Mouse (Mus musculus) 3T3-L1 (cell line): Measurements from ENCODE around the gene Rmdn2.

Source experiments
- DNase-seq: peaks from one replicate; pipeline ENCODE4 v3.0.0-alpha.2; 2015; ENCODE audit warnings: low read depth, low spot score

Gene Rmdn2

GRCm38 (mm10) chr17:79705671-79706455 is 94.2 kb downstream of the Rmdn2 start:
- peak; percentile 29 for DNase-seq

DNA sequence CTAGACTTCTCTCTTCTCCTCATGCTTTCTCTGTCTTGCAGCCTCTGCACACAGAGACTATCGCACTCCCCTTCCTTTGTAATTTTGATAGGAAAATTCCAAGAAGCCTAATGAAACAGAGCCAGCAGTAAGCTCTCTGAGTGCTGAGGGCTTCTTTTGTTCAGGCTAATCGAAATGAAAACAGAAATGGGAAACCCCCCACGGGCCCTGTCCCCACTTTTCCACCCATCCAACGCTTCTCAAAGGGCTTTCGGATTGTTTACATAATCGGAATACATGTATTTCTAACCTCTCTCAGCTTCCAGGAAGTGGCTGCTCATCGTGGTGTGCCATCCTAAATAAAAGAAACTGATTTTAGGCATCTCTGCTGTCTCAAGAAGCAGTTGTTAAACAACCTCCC is 96.5 kb downstream of the Rmdn2 start:
- peak; percentile 45 for DNase-seq

DNA sequence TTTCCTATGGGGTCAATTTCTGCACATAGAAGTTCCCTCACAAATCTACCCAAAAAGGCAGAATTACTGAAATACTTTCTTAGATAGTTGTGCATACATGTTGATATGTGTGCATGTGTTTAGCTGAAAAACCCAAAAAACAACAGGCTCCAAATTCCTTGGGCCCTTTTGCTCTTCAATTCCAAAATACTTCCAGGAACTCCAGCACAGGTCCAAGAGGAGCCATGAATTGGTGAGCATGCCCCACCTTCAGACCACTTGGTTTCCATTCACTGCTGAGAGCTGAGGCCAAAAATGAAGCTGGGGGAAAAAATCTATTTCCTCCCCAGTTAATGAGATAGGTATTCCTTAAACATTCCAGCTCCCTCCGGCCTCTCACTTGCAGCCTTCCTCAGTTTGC is 98.1 kb downstream of the Rmdn2 start:
- DNase-seq: peak; percentile 45

- DNase-seq: peak; percentile 81
These were observed 98.7 kb downstream of the Rmdn2 start for GRCm38 (mm10) chr17:79710246-79710842.

- peak; percentile 46 for DNase-seq
These were observed 100.3 kb downstream of the Rmdn2 start for GRCm38 (mm10) chr17:79711944-79712343.

DNA sequence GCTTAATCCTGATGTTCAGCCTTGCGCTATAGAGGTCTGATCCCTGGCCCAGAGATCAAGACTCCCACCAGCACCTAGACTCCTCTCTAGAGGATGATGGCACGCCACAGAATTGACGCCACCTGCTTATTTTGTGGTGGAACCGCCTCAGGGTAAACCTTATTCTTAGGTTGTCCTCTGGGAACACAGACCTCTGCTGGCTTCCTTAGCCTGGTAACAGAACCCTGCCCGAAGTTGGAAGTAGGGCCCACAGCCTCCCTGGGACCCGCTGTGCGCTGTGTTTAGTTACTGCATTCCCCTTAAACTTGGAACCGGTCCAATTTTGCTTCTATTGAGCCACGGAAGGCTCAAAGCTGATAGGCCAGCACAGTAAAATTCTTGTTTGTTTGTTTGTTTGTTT is 100.9 kb downstream of the Rmdn2 start:
- DNase-seq: peak; percentile 82

DNA sequence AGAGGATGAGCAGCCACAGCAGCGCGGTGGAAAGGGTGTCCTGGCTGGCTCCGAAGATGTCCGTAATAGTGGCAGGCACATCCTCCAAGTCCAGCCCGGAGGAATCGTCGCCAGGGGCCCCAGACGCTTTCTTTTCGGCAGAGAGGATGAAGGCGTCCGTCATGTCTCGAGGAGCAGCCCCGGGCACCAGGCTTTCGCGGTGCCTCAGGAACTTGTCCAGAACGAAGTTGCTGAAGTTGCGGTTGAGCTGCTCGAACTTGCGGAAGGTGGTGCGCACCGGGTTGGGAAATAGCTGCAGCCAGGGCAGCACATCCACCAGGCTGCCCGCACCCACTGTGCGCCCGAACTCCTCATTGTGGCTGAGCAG is 101.6 kb downstream of the Rmdn2 start:
- peak; percentile 51 for DNase-seq

GRCm38 (mm10) chr17:79713643-79714367 is 102.1 kb downstream of the Rmdn2 start:
- DNase-seq: peak; percentile 80

- DNase-seq: peak; percentile 71
These were observed 102.8 kb downstream of the Rmdn2 start for GRCm38 (mm10) chr17:79714368-79714895.

- peak; percentile 77 for DNase-seq
These were observed 103.4 kb downstream of the Rmdn2 start, which contains the start of gene Cyp1b1 for GRCm38 (mm10) chr17:79714931-79715637. Cyp1b1 (minus strand) TSS chr17:79715061.

GRCm38 (mm10) chr17:79715649-79716143 is 104.0 kb downstream of the Rmdn2 start:
- peak; percentile 94 for DNase-seq

DNA sequence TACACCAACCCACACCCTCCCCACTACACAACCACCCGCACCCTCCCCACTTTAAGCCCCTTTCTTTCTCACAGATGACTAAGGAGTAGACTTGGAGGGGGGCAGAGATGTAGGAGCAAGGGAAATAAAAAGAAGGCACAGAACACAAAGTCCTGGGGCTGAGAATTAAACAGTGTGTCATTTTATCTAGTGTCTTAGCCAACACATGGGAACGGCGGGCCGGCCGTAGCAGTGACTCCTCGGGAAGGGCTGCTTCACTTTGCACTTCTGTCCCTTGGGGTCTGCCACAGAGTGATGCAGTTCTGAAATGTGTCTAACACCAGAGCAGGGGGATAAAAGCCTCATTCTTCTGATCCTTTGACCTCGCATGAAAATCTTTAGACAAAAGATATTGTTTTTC is 109.0 kb downstream of the Rmdn2 start:
- no peak for DNase-seq

DNA sequence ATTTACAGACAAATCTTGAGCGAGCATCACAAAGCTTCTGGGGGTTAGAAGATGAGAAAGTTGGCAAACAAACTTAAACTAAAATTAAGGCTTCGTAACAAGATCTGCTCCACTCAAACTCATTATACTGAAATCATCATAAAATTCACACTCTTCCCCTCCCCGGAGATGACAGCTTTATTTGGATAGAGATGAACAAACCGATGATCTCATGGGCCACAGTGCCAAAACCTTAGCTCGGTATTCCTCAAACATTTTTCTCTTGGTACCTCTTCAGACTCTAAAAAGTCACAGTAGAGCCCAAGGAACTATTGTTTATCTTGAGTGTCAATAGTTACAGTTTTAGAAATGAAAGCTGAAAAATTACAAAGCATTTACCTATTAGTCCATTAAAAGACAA is 115.0 kb downstream of the Rmdn2 start:
- DNase-seq: peak; percentile 52

DNA sequence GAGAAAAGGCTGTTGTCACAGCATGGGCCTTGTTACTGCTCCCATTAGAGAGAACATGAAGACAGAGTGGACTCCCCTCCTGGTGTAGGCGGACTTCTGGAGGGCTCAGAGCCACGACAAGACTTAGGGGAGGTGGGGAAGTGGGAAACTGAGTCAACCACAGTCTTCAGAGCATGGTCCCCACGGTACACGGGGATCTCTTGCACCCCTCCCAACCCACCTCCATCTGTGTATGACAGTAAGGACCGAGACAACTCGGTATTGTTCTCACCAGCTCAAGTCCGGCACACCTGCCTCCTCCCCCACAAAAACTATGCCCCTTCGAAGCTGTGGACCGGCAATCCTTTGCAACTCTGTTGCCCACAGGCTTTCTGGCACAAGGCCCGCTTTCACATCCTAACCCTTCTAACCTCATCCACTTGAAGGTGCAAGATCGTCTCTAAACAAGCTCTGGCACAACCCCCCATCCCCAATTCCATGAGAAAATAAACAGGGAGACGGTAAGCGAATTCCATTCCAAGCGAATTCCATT is 116.5 kb downstream of the Rmdn2 start:
- no peak for DNase-seq

GRCm38 (mm10) chr17:79728585-79729503 is 117.2 kb downstream of the Rmdn2 start:
- no peak for DNase-seq

- peak; percentile 66 for DNase-seq
These were observed 119.3 kb downstream of the Rmdn2 start for GRCm38 (mm10) chr17:79730988-79731387.

- no peak for DNase-seq
These were observed 121.4 kb downstream of the Rmdn2 start for GRCm38 (mm10) chr17:79733039-79733438.

DNA sequence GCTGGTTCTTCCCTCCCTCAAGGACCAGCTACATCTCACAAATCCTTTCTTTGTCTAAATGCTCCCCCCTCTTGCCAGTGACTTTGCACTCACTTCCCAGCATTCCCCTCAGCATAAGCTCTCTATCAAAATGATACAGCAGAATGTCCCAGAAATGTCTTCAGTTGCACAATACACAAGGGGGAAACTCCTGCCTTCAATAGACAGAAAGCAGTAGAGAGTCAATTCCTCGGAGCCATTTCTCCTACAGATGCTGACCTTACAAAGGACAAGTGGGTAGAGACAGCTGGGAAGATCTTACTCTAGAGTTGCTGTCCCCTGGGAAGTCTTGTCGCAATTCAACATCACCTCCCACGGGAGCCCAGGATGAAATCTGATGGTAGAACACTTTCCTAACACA is 125.9 kb downstream of the Rmdn2 start:
- peak; percentile 49 for DNase-seq

GRCm38 (mm10) chr17:79738847-79739498 is 127.3 kb downstream of the Rmdn2 start:
- peak; percentile 81 for DNase-seq

GRCm38 (mm10) chr17:79742635-79743034 is 131.0 kb downstream of the Rmdn2 start:
- peak; percentile 77 for DNase-seq
